Mouse (Mus musculus) forelimb bud, embryonic 11.5 days (tissue): Measurements from ENCODE around the gene Gm9964.
A peak's percentile ranks its signal among the peaks of the same experiment; 100 is the strongest.
"Not testable (repeated sequence)": the region's sequence is repeated elsewhere in the genome, so short reads cannot be mapped to it uniquely, and the experiment has no call there.

ENCODE experiments used
- DNase-seq: peaks from one replicate; pipeline ENCODE4 v3.0.0-alpha.2; 2012; ENCODE audit warnings: low read depth, low spot score

Gene Gm9964

GRCm38 (mm10) chr11:79299719-79300431 is 3.2 kb upstream of the Gm9964 start:
- no peak for DNase-seq

- peak; percentile 41 for DNase-seq
Measured at GRCm38 (mm10) chr11:79296167-79296566, 539 bp downstream of the Gm9964 start.

GRCm38 (mm10) chr11:79293971-79294370 is 2.7 kb downstream of the Gm9964 start:
- DNase-seq = peak; percentile 82

GRCm38 (mm10) chr11:79293025-79293424 is 3.7 kb downstream of the Gm9964 start:
- no peak for DNase-seq

- DNase-seq = no peak
Measured at GRCm38 (mm10) chr11:79292130-79292529, 4.6 kb downstream of the Gm9964 start.

- no peak for DNase-seq
Measured at GRCm38 (mm10) chr11:79291651-79292050, 5.1 kb downstream of the Gm9964 start.

GRCm38 (mm10) chr11:79290473-79290872 is 6.2 kb downstream of the Gm9964 start:
- DNase-seq = peak; percentile 50

GRCm38 (mm10) chr11:79288913-79289640 is 7.6 kb downstream of the Gm9964 start:
- DNase-seq = no peak

GRCm38 (mm10) chr11:79288278-79288843 is 8.3 kb downstream of the Gm9964 start:
- no peak for DNase-seq

GRCm38 (mm10) chr11:79287447-79287846 is 9.3 kb downstream of the Gm9964 start:
- no peak for DNase-seq

GRCm38 (mm10) chr11:79286305-79286799 is 10.4 kb downstream of the Gm9964 start:
- DNase-seq = no peak

- no peak for DNase-seq
Measured at GRCm38 (mm10) chr11:79283350-79284030, 13.2 kb downstream of the Gm9964 start.

GRCm38 (mm10) chr11:79281396-79281795 is 15.3 kb downstream of the Gm9964 start:
- no peak for DNase-seq

GRCm38 (mm10) chr11:79279732-79280405 is 16.8 kb downstream of the Gm9964 start:
- DNase-seq = peak; percentile 86

GRCm38 (mm10) chr11:79273757-79274156 is 22.9 kb downstream of the Gm9964 start:
- no peak for DNase-seq

- no peak for DNase-seq
Measured at GRCm38 (mm10) chr11:79273039-79273438, 23.7 kb downstream of the Gm9964 start.

GRCm38 (mm10) chr11:79267171-79267570 is 29.5 kb downstream of the Gm9964 start:
- peak; percentile 39 for DNase-seq

- no peak for DNase-seq
Measured at GRCm38 (mm10) chr11:79264376-79264775, 32.3 kb downstream of the Gm9964 start.

GRCm38 (mm10) chr11:79260126-79260525 is 36.6 kb downstream of the Gm9964 start:
- not testable (repeated sequence) for DNase-seq

GRCm38 (mm10) chr11:79258738-79259137 is 38.0 kb downstream of the Gm9964 start:
- no peak for DNase-seq

- DNase-seq = peak; percentile 91
Measured at GRCm38 (mm10) chr11:79254391-79255098, 42.2 kb downstream of the Gm9964 start, which contains the start of gene Wsb1. Gene Wsb1, minus strand, starts transcription at chr11:79254671.
